11 mouse cellular contexts compared by ENCODE assay signal in the genomic region with DNA sequence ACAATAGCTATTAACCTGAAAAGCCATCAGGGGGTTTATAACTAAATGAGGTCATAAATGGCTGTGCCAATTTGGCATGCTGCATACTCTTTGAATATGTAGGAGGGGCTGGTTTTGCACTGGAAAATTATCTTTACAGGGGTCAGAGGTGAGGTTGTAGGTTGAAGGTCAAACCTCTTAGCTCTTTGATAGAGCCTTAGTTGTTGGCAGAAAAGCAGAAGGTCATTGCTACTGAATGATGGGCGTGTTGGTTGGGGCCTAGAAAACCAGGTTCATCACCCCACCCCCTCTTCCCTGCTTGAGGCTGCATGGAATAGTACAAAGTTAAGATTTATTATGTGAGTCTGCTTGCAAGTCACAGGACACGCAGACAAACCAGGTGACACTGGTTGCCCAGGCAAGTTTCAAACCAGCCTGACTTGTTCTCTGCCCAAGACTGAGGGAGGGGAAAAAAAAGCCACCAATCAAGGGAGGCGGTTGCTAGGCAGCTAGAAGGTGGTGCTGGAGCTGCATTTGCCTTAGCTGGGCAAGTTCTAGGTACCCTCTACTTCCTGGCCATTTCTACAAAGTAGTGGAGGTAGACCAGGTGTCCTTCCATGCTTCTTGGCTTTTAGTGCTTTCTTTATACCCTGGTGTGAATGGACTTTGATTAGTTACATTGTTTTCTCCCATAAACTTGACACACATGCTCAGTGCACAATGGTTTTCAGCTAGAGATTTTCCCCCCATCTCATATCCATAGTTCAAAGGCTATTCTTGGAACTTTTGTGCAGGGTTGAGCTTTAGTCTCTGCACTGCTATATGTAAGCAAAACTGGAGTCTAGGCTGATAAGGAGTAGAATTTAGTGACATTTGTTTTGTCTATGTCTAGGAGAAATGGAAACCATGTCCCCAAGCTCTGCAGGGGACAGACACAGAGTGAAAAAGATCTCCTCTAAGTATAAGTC.
A peak's percentile ranks its signal among the peaks of the same experiment; 100 is the strongest.
DNase-seq lines count a peak whose midpoint lies in the region; ATAC-seq and TF ChIP-seq lines count a peak whose summit lies in the region.
"Had no signal": no experiment of that assay in that cellular context is flagged by ENCODE, and none has a peak within 500 bp of the region (broad histone marks: within the 10 kb centered on the region; RNA-seq: fewer than 3 reads in every experiment).

No protein-coding gene starts in this region.

- no peaks in the 10 kb centered on the region for H3K4me1 ChIP-seq in hindbrain, postnatal 0 days (ENCODE audit: insufficient read depth, low read length)
- H3K4me1 ChIP-seq in hindbrain, embryonic 14.5 days (replicated peaks; ENCODE audit: control insufficient read depth, insufficient read depth, low read length), result no peaks in the 10 kb centered on the region
- no peaks in the 10 kb centered on the region for H3K4me1 ChIP-seq in embryonic facial prominence, embryonic 15.5 days
- peaks cover 6% of the 10 kb centered on the region for H3K4me1 ChIP-seq in stomach, embryonic 16.5 days (ENCODE audit: control insufficient read depth, insufficient read depth, low read length)
- no peaks in the 10 kb centered on the region for H3K4me1 ChIP-seq in midbrain, embryonic 16.5 days (ENCODE audit: control insufficient read depth, insufficient read depth, low read length)

- 0 out of 2 replicates have a peak overlapping the region, but pooled peaks have one; percentile 10 for H3K4me2 ChIP-seq in hindbrain, postnatal 0 days (ENCODE audit: low read depth, low read length)
- H3K4me2 ChIP-seq in hindbrain, embryonic 14.5 days (replicated peaks), result no peak overlapping the region
- no peak overlapping the region for H3K4me2 ChIP-seq in embryonic facial prominence, embryonic 15.5 days (replicated peaks)
- 0 out of 2 replicates have a peak overlapping the region, but pooled peaks have one; percentile 11 for H3K4me2 ChIP-seq in stomach, embryonic 16.5 days (ENCODE audit: low read depth, low read length)
- no peak overlapping the region for H3K4me2 ChIP-seq in midbrain, embryonic 16.5 days (ENCODE audit: low read length)
- H3K4me2 ChIP-seq: limb, embryonic 13.5 days had no signal

- H3K9me3 ChIP-seq in hindbrain, postnatal 0 days (ENCODE audit: low read length), result no peaks in the 10 kb centered on the region
- H3K9me3 ChIP-seq in hindbrain, embryonic 14.5 days (ENCODE audit: control insufficient read depth, low read length), result no peaks in the 10 kb centered on the region
- no peaks in the 10 kb centered on the region for H3K9me3 ChIP-seq in embryonic facial prominence, embryonic 15.5 days (replicated peaks)
- H3K9me3 ChIP-seq in stomach, embryonic 16.5 days (replicated peaks; ENCODE audit: control insufficient read depth, low read length), result no peaks in the 10 kb centered on the region
- H3K9me3 ChIP-seq in midbrain, embryonic 16.5 days (replicated peaks; ENCODE audit: control insufficient read depth, low read length, poor library complexity, severe bottlenecking), result no peaks in the 10 kb centered on the region
- H3K9me3 ChIP-seq: heart, embryonic 15.5 days; limb, embryonic 13.5 days had no signal

- H3K27me3 ChIP-seq in hindbrain, postnatal 0 days (ENCODE audit: insufficient read depth, low read length), result no peaks in the 10 kb centered on the region
- H3K27me3 ChIP-seq in hindbrain, embryonic 14.5 days (ENCODE audit: control insufficient read depth, insufficient read depth, low read length), result no peaks in the 10 kb centered on the region
- H3K27me3 ChIP-seq in embryonic facial prominence, embryonic 15.5 days, result no peaks in the 10 kb centered on the region
- no peaks in the 10 kb centered on the region for H3K27me3 ChIP-seq in stomach, embryonic 16.5 days (ENCODE audit: control insufficient read depth, insufficient read depth, low read length)
- no peaks in the 10 kb centered on the region for H3K27me3 ChIP-seq in midbrain, embryonic 16.5 days (ENCODE audit: control insufficient read depth, insufficient read depth, low read depth, low read length)
- H3K27me3 ChIP-seq: heart, embryonic 15.5 days; limb, embryonic 13.5 days had no signal

- 84% methylated on average over 3 of the region's 3 CpGs for WGBS in hindbrain, postnatal 0 days
- WGBS in hindbrain, embryonic 14.5 days, result 86% methylated on average over 3 of the region's 3 CpGs
- WGBS in embryonic facial prominence, embryonic 15.5 days, result 63% methylated on average over 3 of the region's 3 CpGs
- WGBS in stomach, embryonic 16.5 days, result 65% methylated on average over 3 of the region's 3 CpGs
- 97% methylated on average over 3 of the region's 3 CpGs for WGBS in midbrain, embryonic 16.5 days

- no peak overlapping the region for H3K9ac ChIP-seq in hindbrain, postnatal 0 days (replicated peaks; ENCODE audit: low read length)
- no peak overlapping the region for H3K9ac ChIP-seq in hindbrain, embryonic 14.5 days
- no peak overlapping the region for H3K9ac ChIP-seq in embryonic facial prominence, embryonic 15.5 days
- no peak overlapping the region for H3K9ac ChIP-seq in stomach, embryonic 16.5 days (ENCODE audit: low read length)
- no peak overlapping the region for H3K9ac ChIP-seq in midbrain, embryonic 16.5 days (ENCODE audit: low read depth, low read length)
- H3K9ac ChIP-seq: heart, embryonic 15.5 days; limb, embryonic 13.5 days had no signal

- no peaks in the 10 kb centered on the region for H3K36me3 ChIP-seq in hindbrain, postnatal 0 days (ENCODE audit: insufficient read depth, low read length)
- no peaks in the 10 kb centered on the region for H3K36me3 ChIP-seq in hindbrain, embryonic 14.5 days (replicated peaks; ENCODE audit: control insufficient read depth, insufficient read depth)
- no peaks in the 10 kb centered on the region for H3K36me3 ChIP-seq in embryonic facial prominence, embryonic 15.5 days
- H3K36me3 ChIP-seq in stomach, embryonic 16.5 days (ENCODE audit: control insufficient read depth, insufficient read depth, low read length), result 0 out of 2 replicates have a peak, but pooled peaks cover 4% of the 10 kb centered on the region
- H3K36me3 ChIP-seq in midbrain, embryonic 16.5 days (ENCODE audit: control insufficient read depth, insufficient read depth, low read length), result no peaks in the 10 kb centered on the region

- TF ChIP-seq CTCF in hindbrain, postnatal 0 days (IDR thresholded peaks at IDR 0.05; ENCODE audit: low read depth), result no peak

- no peak overlapping the region for H3K4me3 ChIP-seq in hindbrain, postnatal 0 days (ENCODE audit: low read length)
- H3K4me3 ChIP-seq in hindbrain, embryonic 14.5 days (replicated peaks; ENCODE audit: low read length), result no peak overlapping the region
- no peak overlapping the region for H3K4me3 ChIP-seq in embryonic facial prominence, embryonic 15.5 days (replicated peaks)
- peak overlapping the region; percentile 3; the same call in 1 of the 2 replicates for H3K4me3 ChIP-seq in stomach, embryonic 16.5 days (replicated peaks; ENCODE audit: low read length)
- no peak overlapping the region for H3K4me3 ChIP-seq in midbrain, embryonic 16.5 days (ENCODE audit: low read depth, low read length)
- H3K4me3 ChIP-seq: heart, embryonic 15.5 days; limb, embryonic 13.5 days had no signal

- no peak overlapping the region for H3K27ac ChIP-seq in hindbrain, postnatal 0 days
- no peak overlapping the region for H3K27ac ChIP-seq in hindbrain, embryonic 14.5 days
- peak overlapping the region; percentile 41; the same call in 1 of the 2 replicates for H3K27ac ChIP-seq in embryonic facial prominence, embryonic 15.5 days (replicated peaks)
- peak overlapping the region; percentile 79 for H3K27ac ChIP-seq in stomach, embryonic 16.5 days (ENCODE audit: low read length)
- H3K27ac ChIP-seq in midbrain, embryonic 16.5 days (ENCODE audit: low read length), result no peak overlapping the region
- H3K27ac ChIP-seq: heart, embryonic 15.5 days; limb, embryonic 13.5 days had no signal

- no peak for DNase-seq in hindbrain, postnatal 0 days (ENCODE audit: low spot score)
- DNase-seq in hindbrain, embryonic 14.5 days (ENCODE audit: low spot score), result no peak
- DNase-seq in kidney, postnatal 4 days, result peak; percentile 7 to 47
- DNase-seq in spleen, postnatal 4 days (ENCODE audit: low spot score in 2 of 2), result no peak
- DNase-seq in frontal cortex, postnatal 14 days (ENCODE audit: low spot score in 2 of 2), result no peak
- DNase-seq: thymus, adult 2 months had no signal

- ATAC-seq in hindbrain, postnatal 0 days, result no peak
- no peak for ATAC-seq in hindbrain, embryonic 14.5 days (ENCODE audit: low FRiP score)
- ATAC-seq in embryonic facial prominence, embryonic 15.5 days (ENCODE audit: insufficient number of reproducible peaks, low FRiP score, low TSS enrichment, low read depth), result no peak; the same call in 1 of the 2 replicates
- ATAC-seq in stomach, embryonic 16.5 days (ENCODE audit: insufficient read depth, low FRiP score), result peak; percentile 89
- ATAC-seq in midbrain, embryonic 16.5 days, result no peak

Comparison
In these comparisons a context has a peak if more than half of its experiments do, and no peak if none do; other contexts are left out.
1. H3K4me2 ChIP-seq: peak in hindbrain, postnatal 0 days (single experiment) and stomach, embryonic 16.5 days (single experiment); none in hindbrain, embryonic 14.5 days (single experiment), embryonic facial prominence, embryonic 15.5 days (single experiment) and midbrain, embryonic 16.5 days (single experiment).
2. DNase-seq: peak in kidney, postnatal 4 days (2 of 2); none in hindbrain, postnatal 0 days (single experiment), hindbrain, embryonic 14.5 days (single experiment), spleen, postnatal 4 days (0 of 2) and frontal cortex, postnatal 14 days (0 of 2).
3. H3K27ac ChIP-seq: peak in embryonic facial prominence, embryonic 15.5 days (single experiment) and stomach, embryonic 16.5 days (single experiment); none in hindbrain, postnatal 0 days (single experiment), hindbrain, embryonic 14.5 days (single experiment) and midbrain, embryonic 16.5 days (single experiment).